Mouse (Mus musculus): ENCODE data around the gene Vps45.
"Not testable (repeated sequence)": the region's sequence is repeated elsewhere in the genome, so short reads cannot be mapped to it uniquely, and the experiment has no call there.

The Vps45 gene

GRCm38 (mm10) chr3:95997203-95997721 lies 61.0 kb downstream of the Vps45 start:
- DNase-seq (ENCODE audit: extremely low spot score, low spot score): no peak

GRCm38 (mm10) chr3:95996451-95997073 lies 61.7 kb downstream of the Vps45 start:
- DNase-seq (ENCODE audit: extremely low spot score, low spot score): peak; percentile 33

GRCm38 (mm10) chr3:95995802-95996428 lies 62.4 kb downstream of the Vps45 start, which contains the start of gene Plekho1:
Gene Plekho1 (minus strand): TSS chr3:95996001.
- peak; percentile 78 for DNase-seq (ENCODE audit: extremely low spot score, low spot score)

- peak; percentile 74 for DNase-seq (ENCODE audit: extremely low spot score, low spot score)
These were observed 63.1 kb downstream of the Vps45 start for GRCm38 (mm10) chr3:95994975-95995801.

DNA sequence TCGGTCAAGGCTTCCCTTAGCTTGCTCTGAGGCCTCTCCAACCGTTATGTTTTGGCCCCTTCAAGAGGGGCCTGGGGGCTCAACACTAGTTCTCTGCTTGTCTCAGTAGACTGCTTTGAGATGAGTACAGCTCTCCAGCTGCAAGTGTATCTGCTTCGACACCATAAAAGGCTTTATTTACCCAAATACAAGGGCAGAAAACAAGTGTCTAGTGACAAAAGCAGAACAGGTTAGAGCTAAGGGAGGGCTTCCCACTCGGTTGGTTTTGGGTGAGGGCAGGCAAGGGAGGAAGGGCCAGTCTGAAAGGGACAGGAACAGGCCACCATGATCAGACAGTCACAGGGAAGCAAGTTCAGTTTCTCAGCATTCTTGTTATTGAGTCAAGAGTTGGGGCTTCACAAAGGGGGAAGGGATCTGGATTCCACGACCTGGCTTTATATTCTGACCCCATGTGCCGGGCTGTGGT lies 63.9 kb downstream of the Vps45 start:
- DNase-seq (ENCODE audit: extremely low spot score, low spot score): no peak

- DNase-seq (ENCODE audit: extremely low spot score, low spot score): no peak
These were observed 64.4 kb downstream of the Vps45 start for GRCm38 (mm10) chr3:95993881-95994280.

- no peak for DNase-seq (ENCODE audit: extremely low spot score, low spot score)
These were observed 65.2 kb downstream of the Vps45 start for GRCm38 (mm10) chr3:95992990-95993603.

DNA sequence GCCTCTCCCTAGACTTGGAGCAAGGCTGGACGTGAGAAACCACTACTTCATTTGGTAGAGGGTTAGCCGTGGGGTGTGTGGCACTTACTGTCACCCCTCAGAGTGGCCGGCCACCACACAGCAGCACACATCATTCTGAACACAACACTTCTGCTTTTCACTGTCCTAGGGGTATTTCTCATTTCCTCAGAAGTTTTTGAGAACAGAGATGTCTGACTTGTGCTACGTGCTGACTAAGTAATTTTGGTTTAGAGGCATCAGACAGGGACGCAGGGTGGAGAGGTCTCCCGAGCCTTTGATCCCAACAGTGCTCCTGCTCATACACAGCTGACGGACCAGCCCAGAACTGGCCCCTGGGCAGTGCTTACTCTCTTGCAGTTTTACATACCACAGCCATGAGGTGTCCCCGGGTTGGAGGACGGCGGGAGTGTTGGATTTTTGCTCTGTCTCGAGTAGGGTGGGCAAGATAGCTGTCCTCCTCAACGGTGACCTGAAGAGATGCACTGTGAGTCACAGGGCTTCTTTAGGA lies 67.8 kb downstream of the Vps45 start:
- DNase-seq (ENCODE audit: extremely low spot score, low spot score): no peak

GRCm38 (mm10) chr3:95988969-95989368 lies 69.3 kb downstream of the Vps45 start:
- DNase-seq (ENCODE audit: extremely low spot score, low spot score): no peak

GRCm38 (mm10) chr3:95988138-95988537 lies 70.1 kb downstream of the Vps45 start:
- no peak for DNase-seq (ENCODE audit: extremely low spot score, low spot score)

- DNase-seq (ENCODE audit: extremely low spot score, low spot score): no peak
These were observed 70.7 kb downstream of the Vps45 start for GRCm38 (mm10) chr3:95987386-95988110.

GRCm38 (mm10) chr3:95986984-95987383 lies 71.3 kb downstream of the Vps45 start:
- no peak for DNase-seq (ENCODE audit: extremely low spot score, low spot score)

DNA sequence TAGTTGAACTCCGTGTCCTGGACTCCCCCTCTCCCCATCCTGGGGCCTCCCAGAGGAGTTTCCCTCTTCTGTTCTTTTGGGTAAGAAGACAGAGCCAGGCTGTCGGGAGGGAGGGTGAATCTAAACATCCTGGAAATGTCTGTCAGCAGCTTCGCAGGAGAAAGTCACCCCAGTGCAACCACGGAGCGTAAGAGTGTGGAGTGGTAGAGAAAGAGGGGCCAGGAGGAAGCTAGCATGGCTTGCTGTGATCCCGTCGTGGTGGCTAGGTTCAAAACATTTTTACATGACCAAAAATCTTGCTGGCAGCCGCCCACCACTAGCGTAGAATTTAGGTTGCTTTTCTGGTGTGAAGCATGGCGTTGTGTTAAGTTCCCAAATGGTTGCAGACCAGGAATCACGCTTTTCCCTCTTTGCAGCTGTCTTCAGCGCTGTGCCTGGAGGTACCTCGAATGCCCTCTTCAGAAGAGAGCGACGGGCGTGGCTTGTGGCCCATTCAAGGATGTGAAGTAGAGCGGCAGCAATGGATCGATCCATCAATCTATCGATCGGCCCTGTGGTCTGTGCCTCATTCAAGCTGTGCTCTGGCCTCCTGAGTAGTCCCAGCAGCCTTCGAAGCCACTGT lies 72.2 kb downstream of the Vps45 start:
- DNase-seq (ENCODE audit: extremely low spot score, low spot score): peak; percentile 70

DNA sequence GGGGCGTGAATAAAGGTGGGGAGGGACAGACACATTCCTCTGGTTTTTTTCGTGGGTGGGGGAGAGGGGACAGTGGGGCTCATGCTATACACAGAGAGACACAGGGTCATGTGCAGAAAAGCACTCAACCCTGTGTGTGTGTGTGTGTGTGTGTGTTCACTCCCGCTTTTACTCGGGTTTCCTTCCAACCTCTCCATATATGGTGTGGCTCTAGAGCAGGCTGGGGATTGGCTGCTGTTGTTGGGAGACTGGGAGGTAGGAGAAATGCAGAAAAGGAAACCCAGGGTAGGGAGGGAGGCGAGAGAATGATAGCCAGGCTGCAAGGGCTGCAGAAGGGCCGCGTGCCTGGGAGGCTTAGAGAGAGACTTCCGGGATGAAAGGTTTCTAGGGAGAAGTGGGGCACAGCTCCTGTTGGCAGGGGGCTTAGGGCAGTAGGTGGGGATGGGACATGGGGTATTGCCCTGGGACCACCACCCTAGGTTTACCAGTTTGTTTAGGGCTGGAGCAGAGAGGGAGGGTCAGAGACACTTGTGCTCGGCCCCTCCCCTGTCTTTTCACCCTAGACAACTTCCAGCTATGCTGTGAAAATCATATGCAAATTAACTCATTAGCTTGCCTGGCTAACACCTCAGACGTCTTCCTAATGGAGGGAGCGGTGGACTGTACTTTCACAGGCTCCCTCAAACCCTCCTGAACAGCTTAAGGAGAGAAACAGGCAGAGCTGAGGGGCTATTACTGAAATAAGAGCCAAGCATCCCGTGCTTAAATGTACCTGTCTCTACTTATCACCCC lies 72.9 kb downstream of the Vps45 start:
- DNase-seq (ENCODE audit: extremely low spot score, low spot score): peak; percentile 68

GRCm38 (mm10) chr3:95982129-95982528 lies 76.1 kb downstream of the Vps45 start:
- no peak for DNase-seq (ENCODE audit: extremely low spot score, low spot score)

DNA sequence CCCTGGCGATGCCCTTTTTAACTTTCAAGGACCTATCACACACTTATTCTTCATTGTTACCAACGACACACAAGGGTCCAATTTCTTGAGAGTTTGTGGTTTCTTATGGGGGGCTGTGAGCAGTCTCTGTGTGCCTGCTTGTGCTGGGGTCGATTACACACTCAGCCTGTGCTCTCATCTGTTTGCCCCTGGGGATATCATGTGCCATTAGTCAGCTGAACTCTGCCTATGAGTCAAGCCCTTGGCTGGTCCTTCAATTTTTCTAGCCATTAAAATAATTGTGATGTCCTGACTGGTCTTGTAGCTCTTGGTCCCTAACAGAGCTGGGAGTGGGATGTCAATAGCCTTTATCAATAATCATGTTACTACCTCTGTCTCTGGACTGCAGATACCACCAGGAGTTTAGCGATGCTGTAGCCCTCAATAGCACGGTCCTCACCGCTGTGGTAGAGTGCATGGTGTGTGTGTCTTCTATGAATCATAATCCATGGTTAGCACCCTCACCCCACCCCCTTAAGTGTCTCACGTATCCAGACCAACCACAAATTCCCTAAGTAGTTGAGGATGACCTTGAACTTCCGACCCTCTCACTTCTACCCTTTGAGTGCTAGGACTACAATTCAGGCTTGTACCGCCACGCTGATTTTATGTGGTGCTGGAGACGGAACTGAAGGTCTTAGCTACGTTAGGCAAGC lies 77.8 kb downstream of the Vps45 start:
- no peak for DNase-seq (ENCODE audit: extremely low spot score, low spot score)

DNA sequence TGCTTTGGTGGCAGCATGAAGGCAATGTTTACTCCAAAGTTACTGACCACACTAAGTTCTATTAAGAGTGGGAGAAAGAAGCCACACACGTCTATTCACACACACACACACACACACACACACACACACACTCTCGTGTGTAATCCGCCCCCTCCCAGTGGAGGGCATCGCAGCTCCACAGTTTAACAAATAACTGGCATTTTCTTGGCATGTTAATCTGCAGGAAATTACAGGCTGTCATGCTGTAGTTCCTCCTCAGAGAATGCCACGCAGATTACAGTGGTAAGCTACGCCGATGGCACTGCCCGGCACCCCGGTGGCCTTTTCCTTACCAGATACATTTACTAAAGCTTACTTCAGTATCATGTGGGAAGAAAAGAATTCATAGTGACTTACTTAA lies 80.0 kb downstream of the Vps45 start:
- DNase-seq (ENCODE audit: extremely low spot score, low spot score): no peak

GRCm38 (mm10) chr3:95977587-95977986 lies 80.7 kb downstream of the Vps45 start:
- not testable (repeated sequence) for DNase-seq (ENCODE audit: extremely low spot score, low spot score)

DNA sequence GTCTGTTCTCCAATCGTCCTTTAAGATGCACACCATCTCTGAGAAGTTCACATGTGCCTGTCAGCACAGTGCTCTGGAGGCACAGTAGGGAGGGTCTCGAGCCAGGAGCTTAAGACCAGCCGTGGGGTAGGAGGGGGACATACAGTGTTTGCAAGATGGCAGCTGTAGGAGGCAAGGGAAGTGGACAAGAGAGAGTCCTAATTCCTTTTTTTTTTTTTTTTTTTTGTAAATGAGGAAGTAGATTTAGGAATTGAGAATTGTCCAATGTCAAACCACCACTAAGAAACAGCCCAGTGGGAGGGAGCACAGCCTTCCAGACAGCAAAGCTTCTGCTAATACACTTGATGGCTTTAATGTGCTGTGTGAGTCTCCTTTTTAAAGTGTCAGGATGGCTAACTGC lies 81.2 kb downstream of the Vps45 start:
- no peak for DNase-seq (ENCODE audit: extremely low spot score, low spot score)

Data from neural tube, embryonic 10.5 days (tissue).